19 mouse cellular contexts compared by ENCODE assay signal in genomic region chr9:41672958-41673357, GRCm38 (mm10).
"Had no signal": no experiment of that assay in that cellular context is flagged by ENCODE, and none has a peak within 500 bp of the region (broad histone marks: within the 10 kb centered on the region; RNA-seq: fewer than 3 reads in every experiment).

No protein-coding gene starts in this region.

- H3K27me3 ChIP-seq: midbrain, embryonic 12.5 days; neural tube, embryonic 13.5 days; neural tube, embryonic 15.5 days had no signal

- H3K36me3 ChIP-seq: midbrain, embryonic 10.5 days; midbrain, embryonic 12.5 days; neural tube, embryonic 13.5 days; neural tube, embryonic 15.5 days had no signal

- H3K9me3 ChIP-seq: midbrain, embryonic 10.5 days; midbrain, embryonic 12.5 days; neural tube, embryonic 13.5 days; neural tube, embryonic 15.5 days had no signal

- DNase-seq: lung, adult 18-20 months; lung, embryonic 14.5 days; lung, postnatal 10 days; lung, postnatal 4 days; midbrain, embryonic 14.5 days; retina, postnatal 1 day; right cerebral cortex, adult 18-20 months; right cerebral cortex, postnatal 25 days; right cerebral cortex, postnatal 4 days; spleen, adult 18-20 months; thymus, adult 18-20 months; thymus, postnatal 14 days; thymus, postnatal 4 days had no signal

- H3K9ac ChIP-seq: lung, embryonic 14.5 days; midbrain, embryonic 12.5 days; neural tube, embryonic 13.5 days; neural tube, embryonic 15.5 days had no signal

- H3K4me2 ChIP-seq: lung, embryonic 14.5 days; midbrain, embryonic 12.5 days; neural tube, embryonic 13.5 days; neural tube, embryonic 15.5 days had no signal

- H3K4me1 ChIP-seq: midbrain, embryonic 12.5 days; neural tube, embryonic 13.5 days had no signal

- ATAC-seq: midbrain, embryonic 16.5 days had no signal

- H3K4me3 ChIP-seq: midbrain, embryonic 10.5 days; midbrain, embryonic 12.5 days; myocyte; neural tube, embryonic 13.5 days; neural tube, embryonic 15.5 days had no signal

- H3K27ac ChIP-seq: midbrain, embryonic 10.5 days; midbrain, embryonic 12.5 days; neural tube, embryonic 13.5 days; neural tube, embryonic 15.5 days had no signal
